Mouse (Mus musculus) G1E-ER4 (cell line): ENCODE measurements around the gene Znhit2. TPM values are rescaled to one million over a fixed set of nuclear protein-coding genes. Genes with fewer than 3 reads are reported as not detected.

Source experiments
- GATA1 ChIP-seq: IDR thresholded peaks from one replicate; pipeline ENCODE4 v1.8.0; 2012; ENCODE audit warnings: low read length, inconsistent platforms
- polyA plus RNA-seq: library from polyadenylated mRNA; stranded (reverse); fragments of >175 nt; gene quantifications from 2 replicates; pipeline ENCODE4 v1.2.3, GENCODE M21; 2012

Gene Znhit2
- polyA plus RNA-seq, 1 experiment, result 102 TPM

GRCm38 (mm10) chr19:6062418-6062817 lies 1.4 kb downstream of the Znhit2 start:
- TF ChIP-seq GATA1, result no peak

GRCm38 (mm10) chr19:6063081-6063480 lies 2.1 kb downstream of the Znhit2 start:
- TF ChIP-seq GATA1, result no peak

DNA sequence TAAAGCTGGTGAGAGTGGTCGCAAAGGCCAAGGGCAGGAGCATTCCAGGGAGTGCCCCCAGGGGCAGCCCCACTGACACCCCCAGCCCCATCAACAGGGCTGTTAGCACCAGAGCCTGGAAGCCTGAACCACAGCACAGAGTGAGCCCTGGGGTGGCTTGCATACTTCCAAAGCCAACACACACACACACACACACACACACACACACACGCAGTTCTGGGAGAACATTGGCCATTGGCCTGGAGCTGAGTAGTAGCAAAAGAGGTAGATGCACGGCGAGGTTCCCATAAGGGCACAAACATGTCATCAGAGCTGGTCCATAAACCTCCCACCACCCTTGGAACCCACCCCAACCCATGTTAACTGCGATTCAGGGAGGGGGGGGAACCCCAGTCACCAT lies 5.6 kb downstream of the Znhit2 start:
- no peak for TF ChIP-seq GATA1

GRCm38 (mm10) chr19:6067011-6067723 lies 6.2 kb downstream of the Znhit2 start:
- no peak for TF ChIP-seq GATA1

GRCm38 (mm10) chr19:6067724-6068415 lies 6.9 kb downstream of the Znhit2 start, which contains the start of gene Tm7sf2:
Gene Tm7sf2, minus strand, starts transcription at chr19:6068373.
- no peak for TF ChIP-seq GATA1

- TF ChIP-seq GATA1, result no peak
Measured at GRCm38 (mm10) chr19:6068951-6069350, 8.0 kb downstream of the Znhit2 start.

- TF ChIP-seq GATA1, result no peak
Measured at GRCm38 (mm10) chr19:6069851-6070250, 8.9 kb downstream of the Znhit2 start.

DNA sequence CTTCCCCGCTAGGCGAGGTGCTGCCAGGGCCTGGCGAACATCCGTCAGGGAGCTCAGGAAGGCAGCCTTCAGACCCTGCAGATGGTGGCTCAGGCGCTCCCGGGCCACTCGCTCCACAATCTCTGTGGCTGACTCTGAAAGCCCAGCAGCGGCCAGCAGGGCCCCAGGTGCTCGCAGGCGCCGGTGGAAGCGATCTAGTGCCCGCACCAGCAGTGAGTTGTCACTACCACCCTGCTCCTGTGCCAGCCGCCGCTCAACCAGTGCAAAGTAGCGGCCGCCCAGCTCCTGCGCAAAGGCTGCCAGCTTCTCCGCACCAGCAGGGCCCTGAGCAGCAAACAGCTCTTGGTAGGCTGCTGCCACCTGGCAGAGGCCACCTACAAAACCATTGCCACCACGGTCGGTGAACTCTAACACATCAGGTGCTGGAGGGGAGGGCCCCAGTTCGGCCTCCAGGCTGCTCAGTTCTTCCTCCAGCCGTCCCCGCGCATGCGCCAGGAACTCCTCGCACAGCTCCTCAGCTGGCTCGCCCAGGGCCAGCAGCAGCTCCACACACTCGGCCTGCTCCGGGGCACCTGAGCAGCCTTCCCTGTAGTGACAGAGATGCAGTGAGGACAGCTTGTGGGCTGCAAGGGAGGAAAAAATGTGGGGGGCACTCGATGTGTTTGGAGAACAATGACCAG lies 9.7 kb downstream of the Znhit2 start:
- no peak for TF ChIP-seq GATA1

DNA sequence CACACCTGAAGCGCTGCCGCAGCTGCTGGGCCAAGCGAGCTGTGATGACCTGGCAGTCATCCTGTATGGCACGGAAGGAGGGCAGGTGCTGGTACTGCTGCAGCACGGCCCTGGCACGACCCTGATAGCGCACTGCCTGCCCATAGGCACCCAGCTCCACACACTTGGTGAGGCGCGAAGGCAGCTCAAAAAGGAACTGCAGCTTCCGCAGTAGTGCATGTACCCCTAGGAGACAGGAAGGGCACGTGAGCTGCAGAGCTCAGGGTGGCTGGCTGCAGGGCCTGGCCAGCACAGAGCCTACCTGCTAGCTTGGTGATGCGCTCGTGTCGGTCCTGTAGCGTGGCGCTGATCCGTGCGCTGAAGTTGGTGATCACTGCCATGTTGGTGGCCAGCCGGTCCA lies 10.3 kb downstream of the Znhit2 start:
- TF ChIP-seq GATA1, result no peak

- no peak for TF ChIP-seq GATA1
Measured at GRCm38 (mm10) chr19:6073889-6074288, 12.9 kb downstream of the Znhit2 start.

DNA sequence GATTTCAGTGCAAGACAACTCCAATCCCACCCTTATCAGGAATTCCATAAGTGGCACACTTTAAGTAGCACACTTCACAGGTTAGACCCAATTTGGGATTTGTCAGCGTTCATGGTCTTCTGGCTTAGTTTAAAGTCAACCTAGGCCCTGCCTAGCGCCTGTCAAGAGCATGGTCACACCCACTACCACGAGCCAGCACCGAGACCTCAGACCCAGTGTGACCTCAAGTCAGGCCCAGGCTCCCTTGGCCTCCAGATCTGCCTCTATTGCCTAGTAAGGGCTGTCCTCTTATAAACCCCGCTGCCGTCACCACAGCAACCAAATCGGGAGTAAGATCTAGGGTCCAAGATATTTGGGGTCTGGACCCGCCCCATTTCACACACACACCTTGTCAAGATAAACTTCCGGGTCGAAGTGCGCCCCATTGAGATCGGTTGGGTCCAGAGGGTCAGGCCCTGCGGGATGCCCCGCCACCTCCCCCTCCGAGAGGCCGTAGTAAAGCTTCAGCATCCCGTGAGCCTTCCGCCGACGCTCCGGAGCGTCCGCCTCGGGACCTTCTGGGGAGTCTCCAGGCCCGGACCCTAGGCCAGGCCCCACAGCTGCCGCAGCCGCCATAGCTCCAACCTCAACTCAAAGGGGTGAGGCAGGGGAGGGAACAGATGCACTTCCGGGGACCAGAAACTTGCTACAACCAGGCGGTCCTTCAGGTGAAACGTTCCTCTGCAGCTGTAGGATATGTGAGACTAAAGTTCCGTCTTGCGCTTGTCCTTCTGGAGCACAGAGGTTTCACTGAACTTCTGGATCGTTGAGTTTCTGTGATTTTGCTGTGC lies 15.8 kb downstream of the Znhit2 start, which contains the start of gene Vps51:
Gene Vps51 (minus strand): TSS at position 668 of the 830 bp plus-strand sequence.
- TF ChIP-seq GATA1, result no peak

DNA sequence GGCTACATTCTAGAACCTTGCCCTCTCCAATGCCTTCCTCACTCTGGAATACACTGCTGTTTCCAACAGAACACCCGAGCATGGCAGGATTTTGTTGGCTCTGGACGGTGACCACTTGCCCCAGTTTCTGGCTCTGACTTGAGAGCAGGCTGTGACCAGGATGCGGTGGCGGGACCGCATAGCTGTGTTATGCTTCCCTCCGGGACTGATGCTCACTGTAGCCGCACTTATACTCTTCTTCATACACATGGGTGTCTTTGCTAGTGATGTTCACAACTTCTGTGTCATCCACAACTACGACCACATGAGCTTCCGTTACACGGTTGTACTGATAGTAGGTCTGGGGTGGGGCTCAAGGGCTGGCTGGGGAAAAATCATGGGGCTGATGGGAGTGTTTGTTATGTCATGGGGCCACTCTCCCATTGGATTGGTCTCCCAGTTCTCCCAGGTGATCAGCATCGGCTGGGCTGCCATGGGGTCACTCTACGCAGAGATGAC lies 19.0 kb downstream of the Znhit2 start, which contains the start of gene Tmem262:
Gene Tmem262 (plus strand): TSS at position 51 of the 498 bp plus-strand sequence.
- TF ChIP-seq GATA1, result no peak

DNA sequence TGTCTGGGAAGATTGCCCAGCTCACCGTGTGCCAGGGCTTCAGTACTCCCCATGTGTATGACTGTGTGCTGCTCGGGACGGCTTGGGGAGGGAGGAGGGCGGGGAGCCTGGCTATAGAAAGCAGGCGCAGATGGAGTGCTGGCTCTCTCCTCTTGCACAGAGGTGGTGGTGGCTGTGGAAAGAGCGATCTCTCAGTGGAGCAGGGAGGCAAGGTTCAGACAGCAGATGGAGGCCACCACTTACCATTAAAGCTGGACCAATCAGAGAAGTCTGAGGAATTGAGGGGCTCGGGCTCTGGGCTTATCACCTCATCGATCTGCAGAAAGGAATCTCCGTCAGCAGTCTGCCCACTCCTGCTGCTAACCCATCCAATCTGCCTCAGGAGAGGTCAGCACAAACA lies 21.2 kb downstream of the Znhit2 start, which contains the start of gene Gm28374:
Gene Gm28374 (minus strand): TSS at position 101 of the 400 bp plus-strand sequence.
- no peak for TF ChIP-seq GATA1

DNA sequence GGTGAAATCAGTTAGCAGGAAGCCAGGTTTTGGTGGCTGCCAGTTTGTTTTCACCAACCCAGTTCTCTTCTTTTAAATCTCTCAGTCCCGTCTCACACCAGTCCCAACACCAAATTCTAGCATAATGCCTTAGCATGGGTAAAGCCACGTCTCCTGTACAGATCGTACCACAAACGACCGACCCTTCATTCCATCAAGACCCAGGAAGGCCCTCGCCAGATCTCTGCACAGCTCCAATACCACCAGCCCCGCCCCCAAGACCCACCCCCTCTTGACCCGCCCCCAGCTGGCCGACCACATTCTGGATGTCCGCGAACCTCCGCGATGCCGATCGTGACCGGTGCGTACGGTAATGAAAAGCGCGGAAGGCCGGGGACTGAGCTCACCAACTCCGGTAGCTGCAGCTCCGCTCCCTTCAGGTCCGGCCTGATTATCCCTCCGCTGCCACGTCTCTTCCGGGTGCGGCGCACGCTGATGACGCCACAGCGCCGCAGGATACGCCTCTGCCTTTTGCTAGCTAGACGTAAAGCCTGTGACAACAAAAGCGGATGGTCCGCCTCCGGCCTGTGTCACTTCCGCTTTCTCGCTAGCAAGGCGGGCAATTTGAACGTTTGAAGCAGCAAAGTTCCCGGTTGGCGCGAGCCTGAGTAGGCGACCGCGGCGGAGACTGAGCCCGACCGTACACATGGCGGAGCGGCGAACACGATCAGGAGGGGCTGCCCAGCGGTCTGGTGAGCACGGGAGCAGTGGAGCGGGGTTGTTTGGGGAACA lies 23.7 kb downstream of the Znhit2 start, which contains the start of the genes Zfpl1 and Cdca5:
Gene Zfpl1 (minus strand): TSS at position 479 of the 771 bp plus-strand sequence.
Gene Cdca5 (plus strand): TSS at position 506 of the 771 bp plus-strand sequence.
- TF ChIP-seq GATA1, result no peak
